Mouse (Mus musculus): Measurements from ENCODE around the gene Tle4.

Gene Tle4

DNA sequence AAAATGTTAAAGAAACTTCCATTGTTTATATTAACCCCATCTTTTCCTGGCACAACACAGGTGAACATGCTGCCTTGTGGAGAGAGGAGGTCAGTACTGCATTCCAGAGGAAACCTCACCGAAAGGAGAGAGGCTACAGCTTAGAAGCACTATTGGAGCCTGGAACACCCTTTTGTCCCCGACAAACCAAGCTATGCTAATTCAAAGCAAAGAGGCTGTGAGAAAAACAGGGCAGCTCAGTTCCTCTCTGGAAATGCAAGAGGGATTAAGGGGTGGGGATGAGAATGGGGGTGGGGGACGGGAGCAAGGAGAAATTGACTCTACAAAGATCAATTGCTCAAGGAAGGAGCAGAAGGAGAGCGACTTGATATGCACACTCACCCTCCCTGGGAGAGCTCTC, 182.9 kb downstream of the Tle4 start:
- DNase-seq (ENCODE audit: low read depth, low spot score) = no peak

DNA sequence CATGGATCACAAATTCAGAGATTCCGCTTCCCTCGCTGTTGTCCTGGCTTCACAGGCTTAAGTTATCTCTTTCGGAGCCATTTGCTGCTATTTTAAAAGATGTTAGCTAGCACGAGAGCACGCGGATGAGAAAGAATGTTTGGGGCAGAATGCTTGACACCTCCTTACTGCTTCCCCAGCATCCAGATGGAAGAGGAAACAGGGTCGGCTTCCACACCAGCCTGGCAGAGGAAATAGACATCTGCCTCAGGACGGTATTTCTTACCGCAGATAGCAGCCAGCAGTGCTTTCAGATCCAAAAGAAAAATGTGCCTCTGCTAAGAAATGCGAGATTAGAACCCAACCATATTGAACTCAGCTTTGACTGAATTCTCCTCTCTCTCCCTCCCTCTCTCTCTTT, 191.2 kb downstream of the Tle4 start:
- no peak for DNase-seq (ENCODE audit: low read depth, low spot score)
